Mouse (Mus musculus): Measurements from ENCODE around the gene Utrn. TPM values are rescaled to one million over a fixed set of nuclear protein-coding genes. Genes with fewer than 3 reads are reported as not detected.
A peak's percentile ranks its signal among the peaks of the same experiment; 100 is the strongest.

The Utrn gene
- total RNA-seq, 2 experiments from 2014 or later = 17.2 to 28.2 TPM

DNA sequence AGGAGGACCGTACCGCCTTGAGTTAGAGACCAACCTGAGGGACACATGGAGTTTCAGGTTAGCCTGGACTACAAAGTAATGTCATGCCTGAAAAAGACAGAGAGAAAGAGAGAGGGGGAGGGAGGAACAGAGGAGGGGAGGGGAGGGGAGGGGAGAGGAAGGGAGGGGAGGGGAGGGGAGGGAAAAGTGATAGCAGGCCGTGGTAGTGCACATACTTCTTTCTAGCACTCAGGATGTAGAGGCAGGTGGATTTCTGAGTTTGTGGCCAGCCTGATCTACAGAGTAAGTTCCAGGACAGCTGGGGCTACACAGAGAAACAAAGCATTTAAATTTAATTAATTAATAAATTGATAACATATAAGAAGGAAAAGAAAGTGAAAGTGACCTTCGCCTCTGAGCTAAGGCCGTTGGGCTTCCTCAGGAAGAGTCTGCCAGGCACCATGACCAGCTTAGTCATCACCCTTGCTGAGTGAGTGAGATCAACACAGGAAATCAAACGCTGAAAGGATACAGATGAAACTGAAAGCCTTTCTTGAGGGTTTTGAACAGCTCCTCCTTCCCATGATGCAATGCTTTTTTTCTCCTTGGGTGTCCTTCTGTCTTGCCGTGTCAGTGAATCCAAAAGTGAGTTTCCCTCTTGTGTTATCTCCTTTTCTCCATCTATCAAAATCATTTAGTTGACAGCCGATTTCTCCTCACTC, 5.6 kb upstream of the Utrn start:
- ATAC-seq (replicated peaks; ENCODE audit: poor library complexity) = peak; percentile 98

DNA sequence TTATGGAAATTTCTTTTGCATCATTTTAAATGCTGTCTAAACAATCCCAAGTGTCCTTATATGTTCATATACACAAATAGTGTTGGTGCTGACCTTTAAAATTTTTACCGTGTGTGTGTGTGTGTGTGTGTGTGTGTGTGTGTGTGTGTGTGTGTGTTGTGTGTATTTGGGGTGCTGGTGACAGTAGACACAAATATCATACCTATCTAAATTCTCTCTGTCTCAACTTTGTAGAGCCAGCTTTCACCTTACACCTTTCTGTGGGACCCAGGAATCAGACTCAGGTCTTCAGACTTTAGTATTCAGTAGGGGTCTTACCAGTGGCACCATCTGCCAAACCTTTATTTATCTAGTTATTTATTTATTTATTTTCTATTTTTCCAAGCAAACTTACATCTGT, 681 bp upstream of the Utrn start:
- no peak for ATAC-seq (replicated peaks; ENCODE audit: poor library complexity)

GRCm38 (mm10) chr10:12868189-12869028, 756 bp downstream of the Utrn start:
- ATAC-seq (replicated peaks; ENCODE audit: poor library complexity) = peak; percentile 69

DNA sequence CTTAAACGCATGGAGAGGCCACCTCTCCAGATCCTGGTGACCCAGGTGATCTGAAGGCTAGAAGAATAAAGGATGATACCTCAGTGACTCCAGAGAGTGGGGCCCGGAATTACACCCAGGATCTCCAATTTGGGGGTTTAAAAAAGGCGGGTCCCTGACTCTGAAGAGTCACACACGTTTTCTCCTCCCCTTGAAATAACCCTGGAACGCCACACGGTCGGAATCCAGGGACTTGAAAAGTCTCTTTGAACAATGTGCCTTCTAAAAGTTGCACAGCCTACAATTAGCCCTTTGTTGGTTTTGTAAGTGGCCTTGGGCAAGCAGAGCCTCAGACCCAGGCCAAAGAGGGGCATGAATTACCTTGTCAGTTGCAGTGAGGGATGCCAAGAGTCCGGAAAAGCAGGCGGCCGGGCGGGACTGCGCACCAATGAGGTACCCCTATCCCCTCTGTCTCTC, 1.4 kb downstream of the Utrn start:
- ATAC-seq (replicated peaks; ENCODE audit: poor library complexity) = no peak

DNA sequence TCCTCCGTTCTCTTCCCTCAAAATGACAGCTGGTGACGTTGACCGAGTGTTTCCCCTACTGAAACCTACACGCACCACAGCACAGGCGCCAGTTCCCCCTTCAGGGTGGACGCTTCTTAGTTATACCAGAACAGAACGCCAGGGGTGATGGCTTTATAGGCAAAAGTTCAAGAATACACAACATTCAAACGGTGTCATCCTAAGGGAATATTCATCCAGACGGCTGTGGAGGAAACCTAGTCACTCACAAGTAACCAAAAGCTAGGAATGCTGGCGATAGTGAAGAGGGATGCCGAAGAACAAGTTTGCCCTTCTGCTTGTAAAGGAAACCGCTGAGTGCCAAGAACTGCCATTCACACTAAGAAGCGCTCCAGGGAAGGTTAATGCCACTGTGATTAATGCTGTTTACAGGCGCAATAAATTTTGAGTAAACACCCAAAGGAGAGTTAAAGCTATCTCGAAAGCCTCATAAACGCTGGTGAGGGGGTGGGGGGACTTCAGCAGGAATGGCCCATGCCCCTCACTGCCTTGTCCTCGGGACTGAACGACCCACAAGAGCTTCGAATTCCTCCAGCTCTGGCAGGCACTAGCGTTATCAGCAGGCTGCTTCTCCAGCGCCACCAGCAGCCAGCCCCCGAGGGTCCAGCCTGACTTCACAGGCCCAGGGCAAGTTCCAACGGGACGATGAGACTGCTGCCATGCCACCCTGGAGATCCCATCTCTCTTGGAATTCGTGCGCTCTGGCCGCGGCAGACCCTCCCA, 2.0 kb downstream of the Utrn start:
- peak; percentile 62 for ATAC-seq (replicated peaks; ENCODE audit: poor library complexity)

DNA sequence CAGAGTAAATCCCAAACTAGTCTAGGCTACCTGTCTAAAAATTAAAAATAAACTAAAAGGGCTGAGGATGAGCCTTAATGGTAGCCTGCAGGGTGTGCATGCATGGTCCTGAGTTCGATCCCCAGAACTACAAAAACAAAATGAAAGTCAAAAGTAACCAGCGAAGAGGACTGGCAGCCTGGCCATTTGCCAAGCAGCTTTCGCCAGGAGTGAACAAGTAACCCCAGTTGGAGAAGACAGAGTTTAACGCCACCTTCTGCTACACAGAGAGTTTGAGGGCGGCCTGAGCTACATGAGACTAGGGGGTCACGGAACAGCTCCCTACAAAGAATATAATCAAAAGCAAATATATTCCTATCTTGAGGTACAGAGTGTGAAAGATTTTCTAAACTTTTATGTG, 4.0 kb downstream of the Utrn start:
- no peak for ATAC-seq (replicated peaks; ENCODE audit: poor library complexity)

- no peak for ATAC-seq (replicated peaks; ENCODE audit: poor library complexity)
Observed at GRCm38 (mm10) chr10:12863581-12863980, 5.6 kb downstream of the Utrn start.

- no peak for ATAC-seq (replicated peaks; ENCODE audit: poor library complexity)
Observed at GRCm38 (mm10) chr10:12862047-12862446, 7.1 kb downstream of the Utrn start.

GRCm38 (mm10) chr10:12861381-12861780, 7.8 kb downstream of the Utrn start:
- no peak for ATAC-seq (replicated peaks; ENCODE audit: poor library complexity)

DNA sequence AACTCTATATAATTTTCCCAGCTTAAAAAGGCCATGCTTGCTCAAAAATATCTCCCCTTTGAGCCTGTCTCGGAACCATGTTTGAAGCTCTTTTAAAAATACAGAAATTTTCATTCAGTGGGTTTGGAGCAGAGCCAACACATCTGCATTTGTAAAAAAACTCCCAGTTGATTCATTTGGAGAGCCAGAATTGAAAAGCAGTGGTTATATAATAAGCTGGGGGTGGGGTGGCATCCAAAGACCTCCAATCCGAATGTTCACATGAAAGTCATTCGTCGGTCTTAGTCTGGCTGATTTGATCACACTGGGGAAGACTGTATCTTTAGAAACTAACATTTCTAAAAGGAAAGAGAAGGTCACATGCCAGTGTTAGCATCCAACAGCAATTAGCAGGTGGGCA, 8.4 kb downstream of the Utrn start:
- no peak for ATAC-seq (replicated peaks; ENCODE audit: poor library complexity)

GRCm38 (mm10) chr10:12860331-12860730, 8.8 kb downstream of the Utrn start:
- peak; percentile 96 for ATAC-seq (replicated peaks; ENCODE audit: poor library complexity)

GRCm38 (mm10) chr10:12858017-12858416, 11.1 kb downstream of the Utrn start:
- ATAC-seq (replicated peaks; ENCODE audit: poor library complexity) = no peak

GRCm38 (mm10) chr10:12854298-12854697, 14.9 kb downstream of the Utrn start:
- peak; percentile 48 for ATAC-seq (replicated peaks; ENCODE audit: poor library complexity)

DNA sequence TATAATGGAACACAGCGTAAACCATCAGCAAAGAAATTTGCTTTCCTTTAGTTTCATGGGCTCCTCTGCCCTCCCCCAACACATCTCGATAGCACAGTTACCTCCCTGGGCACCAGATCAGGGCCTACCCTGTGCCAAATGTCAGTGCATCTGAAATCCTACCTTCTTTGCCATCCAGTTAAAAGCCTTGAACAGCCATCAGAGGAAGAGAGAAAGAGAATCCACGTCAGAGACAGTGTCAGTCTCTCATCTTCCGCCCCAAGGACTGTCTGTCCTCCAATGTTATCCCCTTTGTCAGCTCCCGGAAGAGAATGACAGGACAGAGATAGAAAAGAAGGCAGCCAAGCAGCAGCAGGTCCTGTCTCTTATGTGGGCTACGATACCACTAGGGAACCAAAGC, 15.4 kb downstream of the Utrn start:
- no peak for ATAC-seq (replicated peaks; ENCODE audit: poor library complexity)

DNA sequence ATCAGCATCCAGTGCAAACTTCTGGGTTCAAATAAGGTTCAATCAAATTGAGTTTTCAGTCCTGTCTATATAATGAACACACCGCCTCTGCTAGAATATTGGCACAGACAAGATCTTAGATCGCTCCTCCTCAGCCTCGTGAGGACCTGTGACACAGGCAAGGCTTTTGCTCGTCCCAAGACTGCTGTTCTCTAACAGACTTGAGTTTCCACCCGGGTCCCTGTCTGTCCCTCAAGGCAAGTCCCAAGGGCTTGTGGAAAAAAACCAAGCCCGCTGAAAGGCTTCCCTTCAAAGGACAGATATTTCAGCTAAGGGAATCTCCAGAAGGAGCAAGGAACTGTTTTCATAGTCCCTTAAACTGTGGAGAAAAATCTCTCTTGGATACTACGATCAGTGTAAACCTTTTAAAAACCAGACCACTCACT, 16.0 kb downstream of the Utrn start:
- ATAC-seq (replicated peaks; ENCODE audit: poor library complexity) = no peak

DNA sequence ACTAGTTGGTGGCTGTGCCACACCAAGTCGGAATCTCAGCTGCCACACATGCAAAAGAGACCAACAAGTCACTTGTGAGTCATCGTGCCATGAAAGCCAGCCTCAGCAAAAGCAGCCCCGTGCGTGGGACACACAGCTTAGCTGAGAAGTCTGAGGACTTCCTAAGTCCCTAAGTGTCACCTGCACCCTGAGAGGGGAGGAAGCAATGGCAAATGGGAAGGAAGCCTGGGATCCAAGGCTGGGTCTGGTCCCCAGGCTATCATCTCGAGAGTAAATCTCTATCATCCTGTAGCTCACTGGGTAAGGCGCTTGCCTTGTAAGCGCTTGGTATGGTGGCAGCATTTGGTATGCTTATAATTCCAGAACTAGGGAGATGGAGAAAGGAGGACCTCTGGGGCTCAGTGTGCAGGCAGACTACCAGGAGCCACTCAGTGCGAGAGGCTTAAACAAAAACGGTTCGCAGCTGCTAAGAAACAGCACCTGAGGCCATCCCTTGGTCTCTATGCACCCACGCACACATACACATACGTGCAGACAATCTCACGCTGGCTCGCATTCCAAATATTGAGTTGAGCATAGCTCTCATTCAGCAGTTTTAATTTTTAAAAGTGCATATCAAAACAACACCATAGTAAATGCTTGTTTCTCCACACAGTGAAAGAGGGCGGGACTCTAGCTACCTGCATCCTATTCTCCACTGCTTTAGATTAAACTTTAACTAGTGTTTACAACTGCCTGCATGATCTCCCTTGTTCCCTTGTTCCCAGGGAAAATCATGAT, 16.6 kb downstream of the Utrn start:
- no peak for ATAC-seq (replicated peaks; ENCODE audit: poor library complexity)

GRCm38 (mm10) chr10:12850781-12851471, 18.2 kb downstream of the Utrn start:
- ATAC-seq (replicated peaks; ENCODE audit: poor library complexity) = no peak

GRCm38 (mm10) chr10:12848322-12849108, 20.6 kb downstream of the Utrn start:
- no peak for ATAC-seq (replicated peaks; ENCODE audit: poor library complexity)

GRCm38 (mm10) chr10:12842543-12842942, 26.6 kb downstream of the Utrn start:
- ATAC-seq (replicated peaks; ENCODE audit: poor library complexity) = peak; percentile 24; the same call in 1 of the 2 replicates

Measured in megakaryocyte progenitor cell, adult 5-6 weeks (primary cell).